Mouse (Mus musculus) midbrain, postnatal 0 days (tissue): ENCODE data around the gene Cdkn2aipnl. TPM values are rescaled to one million over a fixed set of nuclear protein-coding genes. Genes with fewer than 3 reads are reported as not detected.

Experiments used
- ATAC-seq: fragments of 200-750 bp; cut with Nextera tagmentation; 2 replicates; pipeline ENCODE4 v1.8.0; 2017; ENCODE audit warnings: moderate number of reproducible peaks, mild to moderate bottlenecking, moderate TSS enrichment, moderate library complexity; ENCODE audit not compliant: low FRiP score
- DNase-seq: peaks from one replicate; pipeline ENCODE4 v3.0.0-alpha.2; 2015; ENCODE audit warnings: low spot score
- H3K27ac ChIP-seq: fragments of 300-500 bp; sonication (generic); 2 replicates; pipeline ENCODE4 v1.5.1; 2014; ENCODE audit warnings: low read depth, mild to moderate bottlenecking, low read length, mixed read lengths
- H3K27me3 ChIP-seq: fragments of 300-500 bp; sonication (generic); 2 replicates; pipeline ENCODE4 v1.6.1; 2014; ENCODE audit warnings: low read length, control low read depth, mixed read lengths; ENCODE audit not compliant: insufficient read depth
- H3K36me3 ChIP-seq: fragments of 300-500 bp; sonication (generic); 2 replicates; pipeline ENCODE4 v1.6.1; 2014; ENCODE audit warnings: low read length, control low read depth, mixed read lengths; ENCODE audit not compliant: insufficient read depth
- H3K4me1 ChIP-seq: fragments of 300-500 bp; sonication (generic); 2 replicates; pipeline ENCODE4 v1.6.1; 2014; ENCODE audit warnings: mild to moderate bottlenecking, control low read depth, antibody characterized with exemption, low read length, mixed read lengths; ENCODE audit not compliant: insufficient read depth
- H3K4me2 ChIP-seq: fragments of 300-500 bp; sonication (generic); 2 replicates; pipeline ENCODE4 v1.6.1; 2014; ENCODE audit warnings: low read depth, mild to moderate bottlenecking, low read length, mixed read lengths; ENCODE audit not compliant: poor library complexity, severe bottlenecking
- H3K4me3 ChIP-seq: fragments of 300-500 bp; sonication (generic); 2 replicates; pipeline ENCODE4 v1.5.1; 2014; ENCODE audit warnings: low read depth, mild to moderate bottlenecking, low read length, moderate library complexity
- H3K9ac ChIP-seq: fragments of 300-500 bp; sonication (generic); replicated peaks from 2 replicates; pipeline ENCODE4 v1.6.1; 2014; ENCODE audit warnings: mild to moderate bottlenecking, low read length, moderate library complexity, mixed read lengths; ENCODE audit not compliant: poor library complexity, severe bottlenecking
- H3K9me3 ChIP-seq: fragments of 300-500 bp; sonication (generic); 2 replicates; pipeline ENCODE4 v1.6.1; 2016; ENCODE audit warnings: low read length, control low read depth
- CTCF ChIP-seq: IDR thresholded peaks from 2 replicates; pipeline ENCODE4 v1.5.1; 2016; ENCODE audit warnings: antibody characterized with exemption, mild to moderate bottlenecking
- WGBS: fragments of 180-500 bp; shearing (Covaris S2); extraction: QIAGEN DNeasy Blood & Tissue Kit; methylation state at CpG from one replicate; pipeline ENCODE4 v1.1.7; 2014; 5-methylcytosine and 5-hydroxymethylcytosine counted together
- polyA plus RNA-seq: library from polyadenylated mRNA; unstranded; fragments of >200 nt; fragmentation: Nextera tagmentation; extraction: Ambion mirVana; gene quantifications from 2 replicates; pipeline ENCODE4 v1.2.1, GENCODE M21; 2015
- total RNA-seq: library from RNA; depleted of rRNA; stranded (reverse); fragments of >200 nt; gene quantifications from 2 replicates; pipeline ENCODE4 v1.2.3, GENCODE M21; 2014; rRNA removed

Gene Cdkn2aipnl
- total RNA-seq (97.7 and 99.1 TPM in 2 replicates), polyA plus RNA-seq (124 and 128 TPM in 2 replicates)

GRCm38 (mm10) chr11:51967443-51968401 lies at the start of gene Cdkn2aipnl:
TSS of gene Cdkn2aipnl (plus strand) at chr11:51967661.
- DNase-seq: peak; percentile 96
- H3K9me3 ChIP-seq: no peaks in the 10 kb centered on the region
- H3K4me1 ChIP-seq: 0 out of 2 replicates have a peak, but pooled peaks cover 5% of the 10 kb centered on the region
- H3K27me3 ChIP-seq: no peaks in the 10 kb centered on the region
- peak within 1 kb of the TSS; percentile 57 for H3K4me3 ChIP-seq
- peak within 1 kb of the TSS; percentile 87 for H3K4me2 ChIP-seq
- H3K36me3 ChIP-seq: peaks cover 21% of the 10 kb centered on the region
- WGBS: 3% methylated on average over 63 of the region's 63 CpGs
- peak; percentile 94 for ATAC-seq
- peak within 1 kb of the TSS; percentile 66 for H3K9ac ChIP-seq
- peak within 1 kb of the TSS; percentile 51 for H3K27ac ChIP-seq
- TF ChIP-seq CTCF: peak; percentile 92

- no peak for DNase-seq
- no peak for TF ChIP-seq CTCF
- no peaks in the 10 kb centered on the region; the same call in 1 of the 2 replicates for H3K27me3 ChIP-seq
Observed at GRCm38 (mm10) chr11:51917951-51918350, 49.5 kb upstream of the Cdkn2aipnl start.

GRCm38 (mm10) chr11:51918576-51918975 lies 48.9 kb upstream of the Cdkn2aipnl start:
- peaks cover 7% of the 10 kb centered on the region; the same call in 1 of the 2 replicates for H3K4me1 ChIP-seq
- H3K27ac ChIP-seq: no peak overlapping the region
- DNase-seq (no peak), ATAC-seq (no peak)
- no peaks in the 10 kb centered on the region for H3K36me3 ChIP-seq
- H3K27me3 ChIP-seq: no peaks in the 10 kb centered on the region; the same call in 1 of the 2 replicates
- H3K9ac ChIP-seq: no peak overlapping the region
- no peaks in the 10 kb centered on the region for H3K9me3 ChIP-seq
- TF ChIP-seq CTCF: no peak
- WGBS: 87% methylated on average over 2 of the region's 2 CpGs
- H3K4me2 ChIP-seq: no peak overlapping the region
- H3K4me3 ChIP-seq: no peak overlapping the region

More at GRCm38 (mm10) chr11:51917951-51918350, 49.5 kb upstream of the Cdkn2aipnl start:
- WGBS: 81% methylated on average over 2 of the region's 2 CpGs
- H3K9me3 ChIP-seq: no peaks in the 10 kb centered on the region
- H3K36me3 ChIP-seq: no peaks in the 10 kb centered on the region
- no peak overlapping the region for H3K4me2 ChIP-seq
- peaks cover 7% of the 10 kb centered on the region; the same call in 1 of the 2 replicates for H3K4me1 ChIP-seq
- H3K9ac ChIP-seq: no peak overlapping the region
- no peak for ATAC-seq
- H3K27ac ChIP-seq: no peak overlapping the region
- no peak overlapping the region for H3K4me3 ChIP-seq

GRCm38 (mm10) chr11:51921355-51922125 lies 45.9 kb upstream of the Cdkn2aipnl start:
- TF ChIP-seq CTCF: no peak
- Histone ChIP-seq H3K27ac (no peak overlapping the region), H3K27me3 (no peaks in the 10 kb centered on the region; the same call in 1 of the 2 replicates), H3K9me3 (no peaks in the 10 kb centered on the region), H3K4me3 (no peak overlapping the region), H3K4me2 (no peak overlapping the region), H3K9ac (no peak overlapping the region), H3K36me3 (no peaks in the 10 kb centered on the region), H3K4me1 (peaks cover 2% of the 10 kb centered on the region; the same call in 1 of the 2 replicates)
- DNase-seq (no peak), ATAC-seq (no peak)
- 83% methylated on average over 8 of the region's 8 CpGs for WGBS

GRCm38 (mm10) chr11:51922421-51922841 lies 45.0 kb upstream of the Cdkn2aipnl start:
- TF ChIP-seq CTCF: no peak
- Histone ChIP-seq H3K27me3 (no peaks in the 10 kb centered on the region), H3K4me2 (no peak overlapping the region), H3K27ac (no peak overlapping the region), H3K4me1 (no peaks in the 10 kb centered on the region), H3K4me3 (no peak overlapping the region), H3K36me3 (no peaks in the 10 kb centered on the region), H3K9ac (no peak overlapping the region), H3K9me3 (no peaks in the 10 kb centered on the region)
- 67% methylated on average over 3 of the region's 3 CpGs for WGBS
- ATAC-seq (no peak), DNase-seq (no peak)
